Mouse (Mus musculus) olfactory bulb, adult 2 months (tissue): ENCODE results near the gene Thap11.

Source experiments
- CTCF ChIP-seq: fragments of 200-500 bp; IDR thresholded peaks from 2 replicates; pipeline ENCODE4 v1.5.1; 2012; ENCODE audit warnings: low read depth, mild to moderate bottlenecking, low read length, moderate library complexity; ENCODE audit not compliant: insufficient read depth
- POLR2A ChIP-seq: fragments of 200-500 bp; IDR thresholded peaks from 2 replicates; pipeline ENCODE4 v1.6.1; 2012; ENCODE audit warnings: mild to moderate bottlenecking, low read depth, low read length, moderate library complexity; ENCODE audit not compliant: insufficient read depth

GRCm38 (mm10) chr8:105880754-105881520 lies 26.0 kb downstream of the Thap11 start, which contains the start of gene Edc4:
- TF ChIP-seq CTCF (no peak), POLR2A (peak; percentile 71)
